10 mouse cellular contexts compared by ENCODE assay signal in the genomic region with DNA sequence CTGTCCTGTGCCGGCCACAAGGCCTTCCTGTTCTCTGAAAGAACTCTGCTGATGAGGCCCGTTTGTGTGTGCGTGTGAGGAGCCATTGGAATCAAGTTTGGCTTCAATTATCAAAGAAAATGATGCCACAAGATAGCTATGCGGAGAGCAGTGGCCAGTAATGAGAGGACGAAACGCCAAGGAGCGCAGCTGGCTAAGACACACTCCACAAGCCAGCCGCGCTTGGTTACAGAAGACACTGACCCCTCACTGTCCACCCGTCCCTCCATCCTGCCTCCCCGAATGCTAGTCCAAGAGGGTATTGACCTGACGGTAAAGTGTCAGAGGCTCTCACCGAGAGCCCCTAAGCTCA. TPM values are rescaled to one million over a fixed set of nuclear protein-coding genes. Genes with fewer than 3 reads are reported as not detected.
A peak's percentile ranks its signal among the peaks of the same experiment; 100 is the strongest.
DNase-seq lines count a peak whose midpoint lies in the region; ATAC-seq and TF ChIP-seq lines count a peak whose summit lies in the region.
"Had no signal": no experiment of that assay in that cellular context is flagged by ENCODE, and none has a peak within 500 bp of the region (broad histone marks: within the 10 kb centered on the region; RNA-seq: fewer than 3 reads in every experiment).

No protein-coding gene starts in this region.

- peaks cover 64% of the 10 kb centered on the region for H3K36me3 ChIP-seq in lung, embryonic 14.5 days (ENCODE audit: insufficient read depth)
- peaks cover 20% of the 10 kb centered on the region for H3K36me3 ChIP-seq in forebrain, embryonic 13.5 days (ENCODE audit: poor library complexity, severe bottlenecking)
- H3K36me3 ChIP-seq in limb, embryonic 10.5 days: peaks cover 70% of the 10 kb centered on the region

- WGBS in lung, embryonic 14.5 days: 46% methylated on average over 13 of the region's 13 CpGs
- WGBS in lung, adult 2 months: 60% methylated on average over 13 of the region's 13 CpGs
- WGBS in forebrain, embryonic 13.5 days: 31% methylated on average over 13 of the region's 13 CpGs
- 37% methylated on average over 13 of the region's 13 CpGs for WGBS in limb, embryonic 10.5 days

- no peaks in the 10 kb centered on the region for H3K9me3 ChIP-seq in lung, embryonic 14.5 days (ENCODE audit: low read depth, low read length)
- no peaks in the 10 kb centered on the region for H3K9me3 ChIP-seq in forebrain, embryonic 13.5 days (replicated peaks)
- no peaks in the 10 kb centered on the region for H3K9me3 ChIP-seq in limb, embryonic 10.5 days (replicated peaks)

- H3K9ac ChIP-seq in lung, embryonic 14.5 days: peak overlapping the region; percentile 9; the same call in 1 of the 2 replicates
- H3K9ac ChIP-seq in forebrain, embryonic 13.5 days: peak overlapping the region; percentile 49

- H3K4me3 ChIP-seq in lung, embryonic 14.5 days (ENCODE audit: low read depth, low read length): 0 out of 2 replicates have a peak overlapping the region, but pooled peaks have one; percentile 1
- no peak overlapping the region for H3K4me3 ChIP-seq in lung, adult 2 months (replicated peaks; ENCODE audit: extremely low read depth, low read depth, low read length)
- H3K4me3 ChIP-seq in forebrain, embryonic 13.5 days: peak overlapping the region; percentile 28
- peak overlapping the region; percentile 95 for H3K4me3 ChIP-seq in limb, embryonic 10.5 days

- no peak for ATAC-seq in lung, embryonic 14.5 days (ENCODE audit: insufficient read depth)
- ATAC-seq in forebrain, embryonic 13.5 days: no peak
- ATAC-seq in erythroblast, adult 5-6 weeks (replicated peaks; ENCODE audit: low FRiP score, poor library complexity, severe bottlenecking): no peak
- ATAC-seq: intestine, postnatal 0 days had no signal

- no peak for TF ChIP-seq POLR2A in lung, adult 2 months (IDR thresholded peaks at IDR 0.05; ENCODE audit: borderline replicate concordance, extremely low read depth, low read depth, low read length)

- DNase-seq in lung, embryonic 14.5 days: peak; percentile 44
- no peak for DNase-seq in lung, adult 2 months
- peak; percentile 35 for DNase-seq in limb, embryonic 10.5 days (ENCODE audit: low spot score)
- DNase-seq in skeletal muscle tissue, adult 2 months (ENCODE audit: low read depth, low spot score): peak; percentile 34
- DNase-seq in right cerebral cortex, postnatal 14 days: no peak
- DNase-seq: right cerebral cortex, postnatal 25 days; thymus, postnatal 4 days had no signal

- H3K4me2 ChIP-seq in lung, embryonic 14.5 days: peak overlapping the region; percentile 84
- H3K4me2 ChIP-seq in forebrain, embryonic 13.5 days: peak overlapping the region; percentile 86

- peaks cover 24% of the 10 kb centered on the region for H3K4me1 ChIP-seq in lung, embryonic 14.5 days (ENCODE audit: insufficient read depth)
- peaks cover 25% of the 10 kb centered on the region for H3K4me1 ChIP-seq in lung, adult 2 months (ENCODE audit: control insufficient read depth, insufficient read depth, low read length)
- peaks cover 94% of the 10 kb centered on the region for H3K4me1 ChIP-seq in forebrain, embryonic 13.5 days
- peaks cover 86% of the 10 kb centered on the region for H3K4me1 ChIP-seq in limb, embryonic 10.5 days

- H3K27me3 ChIP-seq in lung, embryonic 14.5 days (ENCODE audit: insufficient read depth, low read length): no peaks in the 10 kb centered on the region
- no peaks in the 10 kb centered on the region for H3K27me3 ChIP-seq in forebrain, embryonic 13.5 days
- no peaks in the 10 kb centered on the region for H3K27me3 ChIP-seq in limb, embryonic 10.5 days (ENCODE audit: low read depth, poor library complexity, severe bottlenecking)

- no peak for TF ChIP-seq CTCF in lung, embryonic 14.5 days (IDR thresholded peaks at IDR 0.05; ENCODE audit: low read depth)
- TF ChIP-seq CTCF in lung, adult 2 months (IDR thresholded peaks at IDR 0.05; ENCODE audit: insufficient read depth, low read length): no peak

- H3K27ac ChIP-seq in lung, embryonic 14.5 days (ENCODE audit: low read depth): peak overlapping the region; percentile 33; the same call in 1 of the 2 replicates
- peak overlapping the region; percentile 58 for H3K27ac ChIP-seq in forebrain, embryonic 13.5 days
- H3K27ac ChIP-seq in limb, embryonic 10.5 days: 0 out of 2 replicates have a peak overlapping the region, but pooled peaks have one; percentile 7

RNA-seq across cellular contexts. Expression of a gene that starts 6.9 kb away (rescaled TPM):
- 13.0 and 15.5 TPM in 2 replicates for polyA plus RNA-seq in lung, embryonic 14.5 days (2014; fragmentation: Nextera tagmentation; extraction: Ambion mirVana)
- polyA plus RNA-seq in lung, adult 2 months (2012; rRNA removed): 14.4 and 17.9 TPM in 2 replicates
- 9.6 and 11.4 TPM in 2 replicates for polyA plus RNA-seq in forebrain, embryonic 13.5 days (2015; fragmentation: Nextera tagmentation; extraction: Ambion mirVana)
- polyA plus RNA-seq in limb, embryonic 10.5 days (2016; fragmentation: Nextera tagmentation; extraction: Ambion mirVana): 13.1 and 13.4 TPM in 2 replicates
- total RNA-seq in erythroblast, adult 5-6 weeks (2015; ENCODE audit: low replicate concordance): 0.42 TPM in 1 of 2 replicates, not detected in the other
- 0.51 and 0.84 TPM in 2 replicates for total RNA-seq in erythroblast, adult 5-6 weeks (2017; ENCODE audit: low replicate concordance)

Comparison
In these comparisons a context has a peak if more than half of its experiments do, and no peak if none do; other contexts are left out.
1. DNase-seq: peak in lung, embryonic 14.5 days (single experiment), limb, embryonic 10.5 days (single experiment) and skeletal muscle tissue, adult 2 months (single experiment); none in lung, adult 2 months (single experiment) and right cerebral cortex, postnatal 14 days (single experiment).
2. H3K27ac ChIP-seq: peak in every context shown above with its lines; median percentile 58 in forebrain, embryonic 13.5 days; 33 in lung, embryonic 14.5 days; 7 in limb, embryonic 10.5 days.